Mouse (Mus musculus) cortical plate, adult 2 months (tissue): ENCODE results near the gene Slc32a1.

ENCODE experiments used
- CTCF ChIP-seq: fragments of 200-500 bp; IDR thresholded peaks from 2 replicates; pipeline ENCODE4 v1.5.1; 2011; ENCODE audit warnings: mild to moderate bottlenecking, control low read depth, low read length; ENCODE audit not compliant: insufficient read depth; ENCODE audit errors: extremely low read depth
- POLR2A ChIP-seq: fragments of 200-500 bp; IDR thresholded peaks from 2 replicates; pipeline ENCODE4 v1.6.1; 2011; ENCODE audit warnings: mild to moderate bottlenecking, low read length, control low read depth; ENCODE audit not compliant: insufficient read depth; ENCODE audit errors: extremely low read depth

- TF ChIP-seq CTCF (no peak), POLR2A (no peak)
Observed at GRCm38 (mm10) chr2:158600517-158600916, 10.1 kb upstream of the Slc32a1 start.
